Mouse (Mus musculus): ENCODE data around the gene Nyap2. TPM values are rescaled to one million over a fixed set of nuclear protein-coding genes. Genes with fewer than 3 reads are reported as not detected.

Gene Nyap2
- polyA plus RNA-seq (2012; rRNA removed), result 0.06 TPM in 1 of 2 replicates, not detected in the other

DNA sequence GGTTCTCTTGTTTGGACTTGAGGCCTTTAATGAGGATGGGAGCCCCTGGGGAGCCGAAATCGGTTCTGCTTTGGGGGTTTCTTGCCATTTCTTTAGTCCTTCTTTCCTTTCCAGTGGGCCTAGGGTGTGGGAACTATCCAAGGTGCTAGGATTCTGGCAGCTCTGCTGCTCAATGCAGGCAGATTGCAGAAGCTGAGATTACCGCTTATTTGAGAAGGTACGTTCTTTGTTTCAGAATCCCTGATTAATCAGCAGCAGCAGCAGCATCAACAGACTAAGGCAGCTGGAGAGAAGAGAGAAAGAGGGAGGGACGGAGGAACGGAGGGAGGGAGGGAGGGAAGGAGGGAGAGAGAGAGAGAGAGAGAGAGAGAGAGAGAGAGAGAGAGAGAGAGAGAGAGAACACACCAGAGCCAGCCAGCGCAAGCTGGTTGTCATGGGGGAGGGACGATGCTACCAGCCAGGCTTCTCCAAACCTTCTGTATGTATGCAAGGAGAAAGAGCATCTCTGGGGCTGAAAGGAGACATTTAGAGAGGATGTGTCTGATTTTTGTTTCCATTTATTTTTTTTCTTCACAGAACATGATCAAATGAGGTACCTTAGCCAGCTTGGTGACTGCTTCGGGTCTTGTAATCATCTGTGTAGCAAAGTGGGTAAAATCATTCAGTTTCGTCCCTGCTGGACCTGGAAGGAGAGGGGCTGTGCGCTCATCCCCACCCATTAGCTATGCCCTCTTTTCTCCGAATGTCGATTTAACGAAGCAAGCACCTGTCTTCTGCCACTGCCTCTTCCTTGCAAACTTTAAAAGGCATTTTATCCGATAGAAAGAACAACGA is at the start of gene Nyap2:
Nyap2 (plus strand) TSS at position 120 of the 834 bp plus-strand sequence.
- Histone ChIP-seq H3K4me1 (ENCODE audit: control insufficient read depth, insufficient read depth, low read length) (no peaks in the 10 kb centered on the region), H3K4me3 (ENCODE audit: insufficient read depth, low read depth, low read length) (no peak within 1 kb of the TSS), H3K27me3 (replicated peaks; ENCODE audit: control insufficient read depth, insufficient read depth, low read length) (no peaks in the 10 kb centered on the region), H3K36me3 (ENCODE audit: control insufficient read depth, insufficient read depth, low read length) (no peaks in the 10 kb centered on the region), H3K27ac (ENCODE audit: insufficient read depth, low read depth, low read length) (no peak within 1 kb of the TSS)
- 36% methylated on average over 16 of the region's 16 CpGs for WGBS
- TF ChIP-seq POLR2A (IDR thresholded peaks at IDR 0.05; ENCODE audit: low read depth, low read length) (no peak), CTCF (conservative IDR thresholded peaks at IDR 0.05; ENCODE audit: insufficient read depth, insufficient read length, low read depth, low read length) (no peak)
- no peak for DNase-seq

DNA sequence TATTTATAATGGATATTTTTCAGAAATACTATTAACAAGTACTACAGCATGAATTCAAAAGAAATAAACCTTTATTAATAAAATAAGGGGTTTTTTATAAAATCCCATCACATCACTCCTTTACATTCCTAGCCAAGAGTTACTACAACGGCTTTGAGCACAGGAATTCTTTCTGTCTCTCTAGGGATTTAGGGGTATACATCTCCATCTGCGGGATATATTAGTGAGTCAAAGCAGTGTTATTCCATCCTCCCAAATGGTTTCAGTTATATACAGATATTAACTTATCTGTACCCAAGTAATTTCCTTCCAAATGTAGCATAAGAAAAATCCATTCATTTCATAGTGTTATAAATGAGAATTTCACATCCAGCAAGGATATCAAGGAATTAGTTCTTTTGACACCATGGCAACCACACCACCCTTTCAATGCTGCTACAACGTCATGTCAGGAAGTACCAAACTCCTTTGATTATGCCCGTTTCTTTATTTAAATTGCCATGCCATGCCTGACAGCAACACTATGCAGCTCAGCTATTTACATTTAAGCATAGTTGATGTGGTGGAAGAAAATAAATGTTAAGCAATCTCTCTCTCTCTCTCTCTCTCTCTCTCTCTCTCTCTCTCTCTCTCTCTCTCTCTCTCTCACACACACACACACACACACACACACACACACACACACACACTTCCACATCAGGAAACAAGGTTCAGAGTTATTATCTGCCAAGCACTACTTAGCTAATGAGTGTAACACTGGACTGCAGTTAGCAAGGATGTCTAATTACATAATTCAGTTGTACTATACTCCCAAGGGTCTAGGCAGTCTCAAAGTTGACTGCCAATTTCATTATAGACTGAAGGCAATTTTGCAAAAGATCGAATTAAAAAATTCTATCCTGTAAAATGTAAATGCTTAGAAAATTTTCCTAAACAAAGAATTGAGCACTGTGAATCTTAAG is 33.6 kb upstream of the Nyap2 start:
- H3K27ac ChIP-seq (ENCODE audit: insufficient read depth, low read depth, low read length), result no peak overlapping the region
- 61% methylated on average over 5 of the region's 5 CpGs for WGBS
- no peaks in the 10 kb centered on the region for H3K36me3 ChIP-seq (ENCODE audit: control insufficient read depth, insufficient read depth, low read length)
- no peaks in the 10 kb centered on the region for H3K27me3 ChIP-seq (replicated peaks; ENCODE audit: control insufficient read depth, insufficient read depth, low read length)
- no peaks in the 10 kb centered on the region for H3K4me1 ChIP-seq (ENCODE audit: control insufficient read depth, insufficient read depth, low read length)
- no peak for DNase-seq
- TF ChIP-seq CTCF (conservative IDR thresholded peaks at IDR 0.05; ENCODE audit: insufficient read depth, insufficient read length, low read depth, low read length) (no peak), POLR2A (IDR thresholded peaks at IDR 0.05; ENCODE audit: low read depth, low read length) (no peak)
- no peak overlapping the region for H3K4me3 ChIP-seq (ENCODE audit: insufficient read depth, low read depth, low read length)

DNA sequence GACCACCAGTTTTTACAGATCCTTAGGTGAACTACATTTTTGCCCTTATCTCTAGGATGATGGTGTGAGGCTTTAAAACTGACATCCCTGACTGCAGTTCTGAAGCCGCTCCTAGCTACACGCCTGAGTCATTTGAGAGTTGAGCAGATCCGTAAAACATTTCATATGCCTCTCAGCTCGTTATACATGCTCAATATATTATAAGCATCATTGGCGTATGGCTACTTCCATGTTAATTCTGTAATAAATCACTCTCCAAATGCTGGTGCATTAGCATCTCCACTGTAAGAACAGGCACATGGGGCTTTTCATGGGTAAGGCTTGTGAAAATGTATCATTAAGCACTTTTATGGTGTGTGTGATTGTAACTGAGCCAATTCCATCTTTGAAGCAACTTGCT is 18.4 kb upstream of the Nyap2 start:
- H3K27me3 ChIP-seq (replicated peaks; ENCODE audit: control insufficient read depth, insufficient read depth, low read length), result no peaks in the 10 kb centered on the region
- H3K27ac ChIP-seq (ENCODE audit: insufficient read depth, low read depth, low read length), result no peak overlapping the region
- TF ChIP-seq POLR2A (IDR thresholded peaks at IDR 0.05; ENCODE audit: low read depth, low read length) (no peak), CTCF (conservative IDR thresholded peaks at IDR 0.05; ENCODE audit: insufficient read depth, insufficient read length, low read depth, low read length) (no peak)
- WGBS, result 72% methylated on average over 5 of the region's 5 CpGs
- H3K4me3 ChIP-seq (ENCODE audit: insufficient read depth, low read depth, low read length), result no peak overlapping the region
- no peaks in the 10 kb centered on the region for H3K36me3 ChIP-seq (ENCODE audit: control insufficient read depth, insufficient read depth, low read length)
- DNase-seq, result no peak
- H3K4me1 ChIP-seq (ENCODE audit: control insufficient read depth, insufficient read depth, low read length), result no peaks in the 10 kb centered on the region

DNA sequence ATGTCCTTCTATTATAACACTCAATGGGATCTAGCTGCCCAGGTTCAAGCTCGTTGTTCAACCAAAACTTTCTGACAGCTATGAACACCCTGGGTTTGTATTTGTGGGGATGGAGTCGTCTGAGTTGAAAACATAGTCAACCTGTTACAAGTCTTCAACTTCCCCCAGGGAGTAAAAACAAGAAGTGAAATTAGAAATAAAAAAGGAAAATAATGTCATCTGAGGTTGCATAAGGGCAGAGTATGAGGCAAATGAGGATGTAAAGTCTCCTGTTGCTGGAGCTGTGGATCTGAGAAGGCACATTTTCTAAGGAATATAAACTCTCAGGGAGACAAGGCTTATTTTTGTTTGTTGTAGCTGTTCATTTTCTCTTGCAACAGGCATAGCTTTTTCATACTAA is 17.9 kb upstream of the Nyap2 start:
- Histone ChIP-seq H3K27ac (ENCODE audit: insufficient read depth, low read depth, low read length) (no peak overlapping the region), H3K4me1 (ENCODE audit: control insufficient read depth, insufficient read depth, low read length) (no peaks in the 10 kb centered on the region), H3K4me3 (ENCODE audit: insufficient read depth, low read depth, low read length) (no peak overlapping the region), H3K36me3 (ENCODE audit: control insufficient read depth, insufficient read depth, low read length) (no peaks in the 10 kb centered on the region), H3K27me3 (replicated peaks; ENCODE audit: control insufficient read depth, insufficient read depth, low read length) (no peaks in the 10 kb centered on the region)
- TF ChIP-seq CTCF (conservative IDR thresholded peaks at IDR 0.05; ENCODE audit: insufficient read depth, insufficient read length, low read depth, low read length) (no peak), POLR2A (IDR thresholded peaks at IDR 0.05; ENCODE audit: low read depth, low read length) (no peak)
- WGBS, result 68% methylated on average over 2 of the region's 2 CpGs
- DNase-seq, result no peak

DNA sequence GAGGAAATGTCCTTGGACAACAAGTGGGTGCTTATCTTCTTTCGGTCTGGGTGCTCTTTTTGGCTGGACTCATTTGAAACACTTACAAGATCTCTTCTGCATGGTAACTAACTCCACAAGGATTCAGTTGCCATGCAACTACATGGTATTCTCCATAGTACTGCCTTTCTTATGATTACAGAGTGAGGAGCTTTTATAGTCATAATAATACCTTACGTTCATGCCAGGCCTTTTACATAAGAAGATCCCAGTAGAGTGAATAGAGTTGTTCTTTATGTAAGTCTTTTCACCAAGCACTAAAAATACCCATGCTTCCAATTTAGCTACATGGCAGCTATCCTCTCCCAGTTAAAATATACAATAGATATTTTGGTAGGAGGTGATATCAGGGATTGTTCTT is 13.9 kb upstream of the Nyap2 start:
- TF ChIP-seq CTCF (conservative IDR thresholded peaks at IDR 0.05; ENCODE audit: insufficient read depth, insufficient read length, low read depth, low read length) (no peak), POLR2A (IDR thresholded peaks at IDR 0.05; ENCODE audit: low read depth, low read length) (no peak)
- Histone ChIP-seq H3K4me3 (ENCODE audit: insufficient read depth, low read depth, low read length) (no peak overlapping the region), H3K27ac (ENCODE audit: insufficient read depth, low read depth, low read length) (no peak overlapping the region), H3K36me3 (ENCODE audit: control insufficient read depth, insufficient read depth, low read length) (no peaks in the 10 kb centered on the region), H3K27me3 (replicated peaks; ENCODE audit: control insufficient read depth, insufficient read depth, low read length) (no peaks in the 10 kb centered on the region), H3K4me1 (ENCODE audit: control insufficient read depth, insufficient read depth, low read length) (no peaks in the 10 kb centered on the region)
- no peak for DNase-seq
- WGBS, result 89% methylated on average over 2 of the region's 2 CpGs

DNA sequence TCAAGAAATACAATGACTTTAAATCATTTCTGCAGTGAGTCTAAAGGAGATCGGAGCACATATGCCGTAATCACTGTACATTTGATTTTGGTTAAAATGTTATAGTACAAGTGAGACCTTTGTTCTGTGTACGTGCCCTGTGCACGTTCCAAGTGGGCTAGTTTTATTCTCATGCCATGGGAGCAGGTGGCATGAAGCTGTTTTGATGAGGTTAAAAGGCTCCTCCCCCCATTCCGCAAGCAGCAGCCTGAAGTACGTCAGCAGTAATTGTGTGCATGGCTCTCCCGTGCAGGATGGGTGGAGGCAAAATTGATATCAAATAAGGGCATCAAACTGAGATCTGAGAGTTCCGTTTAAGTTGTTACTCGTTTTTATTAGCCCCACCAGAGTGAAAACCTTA is 491 bp upstream of the Nyap2 start:
- WGBS, result 56% methylated on average over 9 of the region's 9 CpGs
- Histone ChIP-seq H3K4me1 (ENCODE audit: control insufficient read depth, insufficient read depth, low read length) (no peaks in the 10 kb centered on the region), H3K27ac (ENCODE audit: insufficient read depth, low read depth, low read length) (no peak overlapping the region), H3K36me3 (ENCODE audit: control insufficient read depth, insufficient read depth, low read length) (no peaks in the 10 kb centered on the region), H3K4me3 (ENCODE audit: insufficient read depth, low read depth, low read length) (no peak overlapping the region), H3K27me3 (replicated peaks; ENCODE audit: control insufficient read depth, insufficient read depth, low read length) (no peaks in the 10 kb centered on the region)
- TF ChIP-seq CTCF (conservative IDR thresholded peaks at IDR 0.05; ENCODE audit: insufficient read depth, insufficient read length, low read depth, low read length) (no peak), POLR2A (IDR thresholded peaks at IDR 0.05; ENCODE audit: low read depth, low read length) (no peak)
- no peak for DNase-seq
